Mouse (Mus musculus): ENCODE results near the gene Gm21885.

Gene Gm21885

DNA sequence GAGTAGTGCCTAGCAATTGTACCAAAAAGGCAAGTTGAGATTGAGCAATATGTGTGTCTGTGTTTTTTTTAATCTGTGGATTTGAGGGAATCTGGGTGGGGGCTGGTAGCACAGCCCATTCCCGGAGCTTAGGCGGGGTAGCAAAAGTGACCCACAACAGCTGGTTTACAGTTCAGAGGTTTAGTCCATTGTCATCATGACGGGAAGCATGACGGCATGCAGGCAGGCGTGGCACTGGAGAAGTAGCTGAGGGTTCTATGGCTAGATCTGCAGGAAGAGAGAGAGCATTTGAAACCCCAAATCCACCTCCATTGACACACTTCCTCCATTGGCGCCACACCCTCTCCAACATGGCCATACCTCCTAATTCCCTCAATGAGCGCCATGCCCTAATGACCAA lies 11.8 kb upstream of the Gm21885 start:
- no peak for DNase-seq

DNA sequence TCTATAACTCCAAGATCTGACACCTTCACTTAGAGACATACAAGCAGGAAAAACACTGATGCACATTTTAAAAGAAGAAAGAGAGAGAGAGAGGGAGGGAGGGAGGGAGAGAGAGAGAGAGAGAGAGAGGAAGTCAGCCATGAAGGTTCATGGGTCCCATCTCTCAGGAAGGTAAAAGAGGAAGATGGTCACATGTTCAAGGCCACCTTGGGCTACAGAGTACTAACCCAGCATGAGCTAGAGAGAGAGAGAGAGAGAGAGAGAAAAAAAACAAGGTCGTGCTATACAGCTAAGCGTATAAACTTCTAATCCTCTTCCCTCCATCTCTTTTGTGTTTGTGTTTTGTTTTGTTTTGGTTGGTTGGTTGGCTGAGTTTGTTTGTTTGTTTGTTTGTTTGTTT lies 10.7 kb upstream of the Gm21885 start:
- no peak for DNase-seq

DNA sequence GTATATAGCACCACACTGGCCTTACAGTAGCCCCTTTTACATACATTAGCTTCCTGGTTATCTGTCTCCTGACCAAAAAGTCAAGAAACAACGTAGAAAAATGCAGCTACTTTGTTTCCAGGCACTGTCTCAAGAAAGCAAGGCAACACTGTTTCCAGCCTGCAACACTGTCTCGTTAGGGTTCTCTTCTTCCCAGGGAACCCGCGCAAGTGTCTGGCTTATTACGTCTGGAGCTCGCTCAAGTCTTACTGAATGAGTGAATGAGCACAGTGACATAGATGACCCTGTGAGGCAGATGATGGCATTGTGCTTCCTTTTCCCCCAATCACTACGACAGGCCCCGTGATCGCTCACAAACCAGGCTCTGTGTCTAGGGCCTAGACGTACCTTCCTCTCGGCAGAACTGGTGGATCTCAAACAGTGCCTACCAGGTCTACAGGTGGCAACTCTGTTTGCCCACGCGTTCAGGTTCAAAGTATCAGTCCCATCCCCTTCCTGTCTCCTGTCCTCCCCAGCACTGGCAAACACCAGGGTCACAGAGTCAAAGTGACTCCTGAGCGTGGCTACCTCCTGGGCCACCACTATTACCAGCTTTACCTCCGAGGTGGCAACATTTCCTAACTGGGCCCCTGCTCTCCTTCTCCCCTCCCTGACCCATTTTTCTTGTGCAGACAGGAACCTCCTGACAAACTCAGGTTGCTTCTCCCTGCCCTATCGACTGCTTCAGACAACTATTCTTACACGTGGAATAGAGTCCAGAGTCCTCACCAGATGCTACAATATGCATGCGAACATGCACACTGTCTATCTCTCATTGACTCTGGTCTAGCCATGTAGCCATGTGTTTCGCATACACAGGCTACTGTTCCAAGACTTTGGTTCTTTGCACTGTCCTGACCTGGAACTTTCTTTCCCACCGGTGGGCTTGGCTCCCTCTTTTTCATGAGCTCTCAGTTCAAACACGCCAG lies 8.4 kb upstream of the Gm21885 start:
- no peak for DNase-seq

DNA sequence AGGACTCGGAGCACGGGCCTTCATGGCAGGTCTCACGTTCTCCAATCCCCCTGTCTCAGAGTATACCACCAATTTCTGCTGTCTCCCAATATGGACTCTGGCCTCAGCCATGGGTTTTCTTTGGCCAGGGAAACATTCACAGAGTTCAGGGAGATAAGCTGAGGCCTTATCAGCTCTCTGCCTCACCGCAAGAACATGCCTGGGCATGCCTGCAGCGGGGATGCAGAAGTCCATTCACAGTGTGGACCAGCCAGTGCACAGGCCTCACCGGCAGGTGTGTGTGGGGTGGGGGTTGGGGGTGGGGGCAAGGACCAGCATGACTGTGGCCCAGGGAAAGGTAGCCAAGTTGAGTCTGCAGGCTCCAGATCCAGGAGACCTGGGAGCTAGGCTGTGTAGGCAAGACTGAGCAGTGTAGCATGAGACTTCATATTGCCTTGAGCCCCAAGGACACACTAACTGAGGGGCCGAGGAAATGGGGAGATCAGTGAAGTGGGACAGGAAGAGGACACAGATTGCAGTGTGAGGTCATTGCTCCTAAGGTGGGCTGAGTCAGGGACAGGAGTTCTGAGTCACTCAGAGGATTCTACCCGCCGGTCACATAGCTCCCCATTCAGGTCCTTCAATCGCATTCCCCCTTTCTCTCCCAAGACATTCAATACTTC lies 7.3 kb upstream of the Gm21885 start:
- DNase-seq, result no peak

DNA sequence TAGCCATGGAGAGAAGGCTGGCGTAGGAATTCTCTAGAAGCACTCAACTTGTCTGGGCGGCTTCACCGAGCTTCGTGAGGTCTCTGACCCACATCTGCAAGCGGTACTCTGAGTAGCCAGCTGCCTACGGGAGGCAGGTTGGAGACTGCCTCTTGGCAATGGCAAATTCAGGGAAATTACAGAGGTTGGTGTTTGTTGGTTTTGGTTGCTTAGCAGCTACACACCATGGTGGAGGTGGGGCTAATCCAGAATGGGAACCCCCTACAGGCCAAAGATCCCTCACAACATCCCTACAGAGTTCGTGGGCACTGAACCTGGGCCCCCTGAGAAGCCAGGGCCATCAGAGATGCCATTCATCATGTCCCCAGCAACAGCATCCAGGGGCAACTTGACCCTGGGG lies 6.4 kb upstream of the Gm21885 start:
- no peak for DNase-seq

DNA sequence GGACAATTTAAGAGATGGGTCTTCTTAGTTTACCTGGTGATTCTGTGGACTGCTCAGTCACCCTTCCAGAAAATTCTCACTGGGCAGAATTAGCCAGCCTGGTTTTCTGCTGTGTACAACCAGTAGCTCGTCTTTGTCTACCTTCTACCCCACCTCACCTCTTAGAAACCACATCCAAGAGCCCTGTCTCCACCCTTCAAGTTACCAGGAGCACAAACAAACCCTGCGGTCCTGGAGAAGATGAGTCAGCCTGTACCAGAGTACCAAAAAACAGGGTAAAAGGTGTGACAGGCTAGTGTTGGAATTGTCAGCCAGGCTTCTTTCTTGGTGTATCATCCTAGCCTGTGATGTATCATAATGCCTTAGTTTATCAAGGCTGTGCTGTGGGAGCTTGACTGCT lies 6.0 kb upstream of the Gm21885 start:
- DNase-seq, result no peak

DNA sequence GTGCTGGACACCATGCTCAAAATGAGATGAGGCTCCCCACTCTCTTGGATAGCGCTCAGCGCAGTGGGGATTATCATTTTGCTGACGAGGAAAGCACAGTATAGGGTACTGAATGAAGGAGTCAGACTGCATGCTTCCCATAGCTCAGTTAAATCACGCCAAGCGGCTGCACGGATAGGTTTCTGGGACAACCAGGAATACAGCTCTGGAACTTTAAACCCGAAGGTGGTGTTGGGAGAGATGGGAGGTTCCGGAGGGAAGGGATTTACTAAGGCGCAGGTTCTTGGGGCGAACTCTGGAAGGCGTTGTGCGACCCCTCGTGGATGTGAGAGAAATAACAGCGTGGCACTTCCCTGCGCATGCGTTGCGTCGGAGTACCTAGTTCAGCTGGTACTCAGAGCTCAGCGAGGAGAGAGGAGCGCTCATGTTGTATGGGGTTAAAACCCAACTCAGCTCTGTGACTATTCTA lies 4.8 kb upstream of the Gm21885 start:
- peak; percentile 96 for DNase-seq

DNA sequence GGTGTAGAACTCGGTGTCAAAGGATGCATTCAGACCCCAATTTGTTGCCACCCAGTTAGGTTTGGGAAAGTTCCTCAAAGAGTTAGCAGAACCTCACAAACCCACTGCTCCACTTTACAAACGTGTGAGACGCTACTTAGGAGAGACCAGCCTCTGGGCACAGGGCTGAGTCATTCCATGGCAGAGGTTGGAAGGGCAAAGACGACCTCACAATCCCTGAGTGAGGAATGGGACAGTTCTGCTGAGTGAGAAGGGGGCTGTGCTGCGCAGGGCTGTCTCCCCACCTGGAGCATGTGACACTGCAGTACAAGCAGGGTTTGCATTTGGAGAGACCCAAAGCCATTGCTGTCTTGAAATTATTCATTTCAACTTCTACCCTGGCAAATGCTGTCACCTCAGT lies 618 bp downstream of the Gm21885 start:
- DNase-seq, result no peak

DNA sequence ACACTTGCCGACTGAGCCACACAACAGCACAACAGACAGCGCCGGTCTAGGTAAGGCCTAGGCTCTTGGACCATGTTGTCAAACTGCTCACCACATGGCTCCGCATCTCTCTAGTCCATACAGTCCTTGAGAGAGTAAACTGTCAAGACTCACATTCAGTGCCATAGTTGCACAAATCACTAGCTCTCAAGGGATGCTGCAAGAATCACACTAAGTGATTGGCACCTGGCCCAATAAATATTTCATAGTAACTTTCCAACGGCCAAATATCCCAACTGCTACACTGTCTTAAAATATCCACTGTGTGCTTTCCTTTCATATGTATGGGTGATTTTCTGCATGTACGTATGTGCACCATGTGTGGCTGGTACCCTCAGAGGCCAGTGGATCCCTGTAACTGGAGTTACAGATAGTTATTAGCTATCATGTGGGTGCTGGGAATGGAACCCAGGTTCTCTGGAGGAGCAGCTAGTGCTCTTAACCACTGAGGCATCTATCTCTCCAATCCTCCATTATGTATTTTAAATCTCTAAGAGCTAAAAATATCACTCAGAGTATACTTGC lies 1.9 kb downstream of the Gm21885 start:
- no peak for DNase-seq

DNA sequence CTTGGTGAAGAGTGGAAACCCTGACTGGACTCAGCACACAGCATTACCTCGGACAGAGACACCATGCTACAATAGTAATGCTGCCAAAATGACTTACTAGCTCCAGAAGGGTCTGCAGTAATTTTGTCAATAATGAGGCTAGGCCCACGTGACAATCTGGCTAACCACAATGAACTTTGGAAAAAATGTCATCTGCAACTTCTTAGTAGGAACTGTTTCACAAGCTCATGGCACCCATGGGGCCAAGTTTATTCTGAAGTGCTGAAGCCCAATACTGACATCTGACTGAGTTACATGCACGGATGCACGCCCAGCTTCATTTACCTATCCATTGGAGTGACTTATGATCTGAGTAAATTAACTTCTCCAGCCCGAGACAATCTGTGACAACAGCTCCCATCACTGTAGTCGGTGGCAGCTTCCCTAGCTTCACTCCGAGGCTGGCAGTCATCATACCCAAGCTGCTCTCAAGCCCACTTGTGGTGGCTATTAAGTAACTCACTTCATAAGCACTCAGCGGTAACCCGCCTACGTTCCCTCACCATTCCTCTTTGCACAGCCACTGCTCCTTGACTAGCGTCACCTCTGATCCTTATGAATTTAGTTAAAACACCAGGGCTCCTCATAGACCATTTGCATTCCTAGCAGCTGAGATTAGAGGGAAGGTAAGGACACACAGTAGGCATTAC lies 4.4 kb downstream of the Gm21885 start:
- DNase-seq, result no peak

DNA sequence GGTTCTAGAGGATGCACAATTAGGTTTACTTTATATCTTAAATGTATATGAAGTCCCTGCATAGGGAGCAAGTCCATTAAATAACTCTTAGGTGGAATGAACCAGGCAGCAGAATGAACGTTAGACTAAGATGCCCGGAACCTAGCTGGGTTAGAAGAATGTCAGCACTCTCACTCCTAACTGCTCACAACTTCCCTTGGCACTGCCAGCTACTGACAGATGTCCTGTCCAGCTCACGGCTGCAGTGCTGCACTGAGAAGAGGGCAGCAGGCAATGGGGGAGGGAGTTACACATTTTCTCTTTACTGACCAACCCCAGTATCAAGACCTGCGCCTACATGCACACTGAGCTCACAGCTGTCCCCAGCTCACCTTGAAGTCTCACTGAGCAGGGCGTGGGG lies 5.4 kb downstream of the Gm21885 start:
- DNase-seq, result no peak

DNA sequence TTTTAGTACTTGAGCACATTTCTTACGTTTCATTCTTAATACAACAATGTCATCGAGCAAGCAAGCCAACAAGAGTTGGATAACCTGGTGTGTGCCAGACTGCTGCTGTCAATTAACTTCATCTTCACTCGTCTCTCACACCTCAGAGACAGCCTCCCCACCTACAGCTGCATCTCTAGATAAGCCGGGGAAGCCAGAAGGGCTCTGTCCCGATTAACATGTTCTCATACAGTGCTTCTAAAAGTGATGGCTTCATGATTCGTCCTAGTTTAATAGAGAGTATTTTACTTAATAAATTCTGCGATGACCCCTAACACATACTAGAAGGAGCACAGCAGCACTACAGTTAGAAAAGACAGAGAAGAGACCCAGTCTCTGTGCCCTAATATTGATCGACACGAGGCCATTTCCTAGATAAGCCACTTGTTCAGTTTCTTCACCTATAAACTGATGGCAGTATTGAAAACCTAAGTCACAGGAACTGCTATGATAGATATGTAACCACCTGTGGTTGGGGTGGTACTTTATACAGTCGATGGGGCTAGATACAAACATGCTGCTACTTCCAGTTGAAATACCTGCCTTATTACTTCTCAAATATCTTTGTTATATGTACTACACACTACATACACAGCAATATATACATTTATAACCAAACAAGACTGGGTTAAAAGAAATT lies 8.5 kb downstream of the Gm21885 start:
- no peak for DNase-seq

DNA sequence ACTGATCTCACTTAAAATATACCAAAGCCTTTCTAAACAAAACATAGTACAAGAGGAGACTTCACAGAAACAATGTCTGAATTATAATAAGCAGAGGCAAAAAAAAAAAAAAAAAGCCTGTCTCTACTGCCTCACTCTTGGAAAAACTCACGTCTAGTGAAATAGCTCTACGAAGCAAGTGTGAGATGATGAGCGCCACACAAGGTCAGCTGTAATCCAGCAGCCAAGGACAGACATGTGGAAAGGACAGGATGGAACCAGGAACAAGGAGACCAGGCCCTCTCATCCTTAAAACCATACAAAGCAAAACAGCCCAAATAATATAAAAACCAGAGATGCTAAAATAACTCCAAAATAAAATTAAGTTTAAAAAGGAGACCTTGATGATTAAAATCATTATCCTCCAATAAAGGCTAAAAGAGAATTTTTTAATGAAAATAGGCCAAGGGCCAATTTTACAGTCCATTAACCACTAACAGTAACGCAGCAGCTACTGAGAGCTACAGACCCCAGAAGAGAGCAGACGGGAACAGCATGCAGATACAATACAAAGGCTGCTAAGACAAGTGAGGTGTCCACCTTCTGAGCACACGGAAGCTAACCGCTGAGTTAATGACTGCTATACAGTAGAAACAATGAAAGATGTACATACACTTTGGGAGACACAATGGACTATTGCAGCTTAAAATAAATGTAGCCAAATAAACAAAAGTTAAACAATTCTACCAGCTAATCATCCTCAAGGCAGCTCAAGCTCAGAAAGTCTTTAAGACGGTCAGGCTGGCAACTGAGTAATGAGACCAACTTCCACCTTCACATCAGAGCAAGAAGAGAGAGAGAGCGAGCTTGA lies 13.5 kb downstream of the Gm21885 start:
- peak; percentile 56 for DNase-seq

DNA sequence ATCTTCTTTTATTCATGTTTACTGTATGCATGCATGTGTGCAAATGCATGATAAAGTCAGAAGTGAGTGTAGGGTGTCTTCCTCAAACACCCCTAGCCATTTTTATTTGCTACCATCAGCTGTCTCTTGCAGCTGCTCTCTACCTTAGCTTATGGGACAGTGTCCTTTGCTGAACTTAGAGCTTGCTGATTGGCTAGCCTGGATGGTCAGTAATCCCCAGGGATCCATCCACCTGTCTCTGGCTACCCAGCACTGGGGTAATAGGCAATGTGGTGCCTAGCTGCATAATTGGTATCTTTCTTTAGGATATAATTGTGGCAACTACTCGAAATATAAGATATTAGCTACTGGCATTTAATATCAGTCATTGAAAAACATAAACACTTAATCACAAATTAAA lies 31.1 kb downstream of the Gm21885 start:
- DNase-seq, result peak; percentile 16

DNA sequence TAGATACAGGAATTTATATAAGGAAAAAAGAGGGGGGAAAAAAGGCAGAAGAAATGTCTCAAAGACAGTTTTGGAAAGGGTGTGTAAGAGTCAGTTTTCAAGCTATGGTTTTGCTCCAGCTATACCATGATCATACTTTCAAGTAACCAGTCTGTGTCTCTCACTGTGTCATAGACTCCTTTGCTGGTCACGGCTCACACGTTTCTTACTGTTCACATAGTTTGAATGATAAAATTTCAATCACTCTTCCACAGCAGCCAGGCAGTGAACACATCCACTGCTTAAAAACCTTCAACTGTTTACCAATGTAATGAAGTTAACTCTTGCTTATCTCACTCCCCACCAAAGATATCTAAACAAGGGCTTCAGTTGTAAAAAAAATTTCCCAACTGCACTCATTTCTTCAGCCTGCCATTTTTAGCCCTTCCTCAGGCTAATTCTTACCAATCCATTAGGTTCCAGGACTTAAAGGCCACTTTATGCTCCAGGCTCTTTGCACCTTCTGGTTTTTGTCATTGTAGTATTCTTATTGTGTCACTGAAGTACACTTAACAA lies 32.5 kb downstream of the Gm21885 start:
- no peak for DNase-seq

DNA sequence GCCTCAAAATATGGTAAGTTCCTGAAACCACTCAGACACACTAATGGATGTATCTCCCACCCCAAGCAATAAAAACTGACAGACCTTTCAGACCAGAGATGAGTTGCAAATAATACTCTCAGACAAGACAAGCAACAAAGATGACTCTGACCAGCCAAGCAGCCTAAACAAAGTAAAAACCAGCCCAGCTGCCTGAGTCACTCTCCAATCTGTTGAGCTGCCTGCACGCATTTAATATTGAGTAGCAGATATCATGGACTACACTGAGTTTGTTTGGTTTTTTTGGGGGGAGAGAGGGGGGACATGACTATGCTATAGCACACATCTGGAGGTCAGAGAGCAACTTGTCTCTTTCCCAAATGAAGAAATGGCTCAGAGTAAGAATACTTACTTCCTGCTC lies 33.6 kb downstream of the Gm21885 start:
- DNase-seq, result no peak

DNA sequence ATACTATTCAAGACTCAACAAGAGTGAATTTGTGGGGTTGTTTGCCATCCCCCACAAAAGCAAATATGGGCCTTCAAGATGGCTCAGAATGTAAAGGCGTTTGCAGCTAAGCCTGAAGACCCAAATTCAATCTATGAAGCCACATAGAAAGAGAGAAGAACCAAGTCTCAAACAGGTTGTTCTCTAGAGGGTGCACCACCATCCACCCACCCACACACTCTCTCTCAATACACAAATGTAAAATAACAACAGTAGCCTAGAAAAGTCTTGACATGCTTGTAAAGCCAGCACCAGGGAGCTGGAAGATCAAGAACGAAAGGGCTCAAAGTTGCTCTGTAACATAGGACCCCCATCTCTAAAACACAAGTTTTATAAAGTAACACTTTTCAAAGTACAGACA lies 34.9 kb downstream of the Gm21885 start:
- no peak for DNase-seq

DNA sequence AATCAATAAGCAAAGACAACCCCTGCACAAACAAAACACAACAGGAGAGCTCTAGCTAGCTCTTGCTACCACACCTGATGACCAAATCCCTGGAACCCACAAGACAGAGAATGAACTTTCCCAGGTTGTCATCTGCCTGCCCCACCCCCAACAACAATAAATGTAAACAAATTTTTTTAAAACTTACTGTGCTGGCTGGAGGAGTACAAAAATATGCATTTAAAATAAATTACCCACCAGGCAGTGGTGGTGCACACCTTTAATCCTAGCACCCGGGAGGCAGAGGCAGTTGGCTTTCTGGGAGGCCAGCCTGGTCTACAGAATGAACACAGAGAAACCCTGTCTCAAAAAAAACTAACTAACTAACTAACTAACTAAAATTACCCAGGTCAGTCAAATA lies 35.3 kb downstream of the Gm21885 start:
- DNase-seq, result no peak

DNA sequence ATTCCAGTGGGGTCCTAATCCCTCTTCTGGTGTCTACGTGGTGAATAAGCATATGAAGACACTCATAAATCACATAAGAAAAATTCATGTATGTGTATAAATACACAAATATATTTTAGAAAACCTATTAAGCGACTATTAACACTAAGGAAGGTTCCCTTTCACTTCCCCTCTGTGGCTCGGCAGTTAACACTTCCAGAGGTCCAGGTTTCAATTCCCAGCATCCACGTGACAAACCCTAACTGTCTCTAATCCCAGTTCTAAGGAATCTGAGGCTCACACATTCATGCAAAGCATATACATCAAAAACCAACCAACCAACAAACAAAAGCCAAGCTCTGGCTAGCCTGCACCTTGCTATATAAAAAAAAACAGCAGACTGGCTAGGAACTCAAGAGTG lies 35.8 kb downstream of the Gm21885 start:
- no peak for DNase-seq

DNA sequence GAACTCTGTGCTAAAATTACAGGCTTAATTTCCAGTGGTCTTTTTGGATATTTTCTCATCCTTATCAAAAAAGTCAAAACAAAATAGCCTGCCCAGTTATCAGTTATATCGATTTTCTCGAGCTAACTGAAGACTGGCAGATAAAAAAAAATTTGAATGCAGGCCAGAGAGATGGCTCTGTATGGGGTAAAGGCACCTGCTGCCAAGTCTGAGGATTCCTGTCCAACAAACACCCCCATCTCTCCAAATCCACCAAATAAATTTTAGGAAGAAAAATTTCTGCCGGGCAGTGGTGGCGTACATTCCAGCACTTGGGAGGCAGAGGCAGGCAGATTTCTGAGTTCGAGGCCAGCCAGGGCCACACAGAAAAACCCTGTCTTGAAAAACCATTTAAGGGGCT lies 36.4 kb downstream of the Gm21885 start:
- no peak for DNase-seq
